Mouse (Mus musculus): Measurements from ENCODE around the gene Hsd17b1. TPM values are rescaled to one million over a fixed set of nuclear protein-coding genes. Genes with fewer than 3 reads are reported as not detected.

The Hsd17b1 gene
- polyA plus RNA-seq, 1 experiment from 2014 or later = not detected

- Histone ChIP-seq H3K27me3 (replicated peaks; ENCODE audit: control insufficient read depth, insufficient read depth, low read length) (no peaks in the 10 kb centered on the region), H3K4me2 (ENCODE audit: low read length) (no peak overlapping the region), H3K9me3 (replicated peaks; ENCODE audit: control insufficient read depth, low read length) (no peaks in the 10 kb centered on the region), H3K27ac (ENCODE audit: low read depth, low read length) (no peak overlapping the region), H3K4me1 (ENCODE audit: control insufficient read depth, insufficient read depth, low read length) (no peaks in the 10 kb centered on the region), H3K4me3 (ENCODE audit: low read depth, low read length) (no peak overlapping the region), H3K9ac (ENCODE audit: low read length) (no peak overlapping the region), H3K36me3 (ENCODE audit: control insufficient read depth, insufficient read depth, low read length) (peaks cover 96% of the 10 kb centered on the region)
- 90% methylated on average over 4 of the region's 4 CpGs for WGBS
- DNase-seq (ENCODE audit: low spot score) (no peak), ATAC-seq (no peak)
These were observed 32.4 kb upstream of the Hsd17b1 start for GRCm38 (mm10) chr11:101045826-101046225.

- ATAC-seq (no peak), DNase-seq (ENCODE audit: low spot score) (no peak)
- Histone ChIP-seq H3K9me3 (replicated peaks; ENCODE audit: control insufficient read depth, low read length) (no peaks in the 10 kb centered on the region), H3K27me3 (replicated peaks; ENCODE audit: control insufficient read depth, insufficient read depth, low read length) (no peaks in the 10 kb centered on the region), H3K36me3 (ENCODE audit: control insufficient read depth, insufficient read depth, low read length) (peaks cover 95% of the 10 kb centered on the region), H3K9ac (ENCODE audit: low read length) (no peak overlapping the region), H3K4me2 (ENCODE audit: low read length) (no peak overlapping the region), H3K27ac (ENCODE audit: low read depth, low read length) (no peak overlapping the region), H3K4me1 (ENCODE audit: control insufficient read depth, insufficient read depth, low read length) (no peaks in the 10 kb centered on the region), H3K4me3 (ENCODE audit: low read depth, low read length) (no peak overlapping the region)
- 78% methylated on average over 9 of the region's 9 CpGs for WGBS
These were observed 31.8 kb upstream of the Hsd17b1 start for GRCm38 (mm10) chr11:101046440-101046839.

- DNase-seq (ENCODE audit: low spot score) = no peak
- H3K9me3 ChIP-seq (replicated peaks; ENCODE audit: control insufficient read depth, low read length) = no peaks in the 10 kb centered on the region
- no peak overlapping the region for H3K4me3 ChIP-seq (ENCODE audit: low read depth, low read length)
- H3K4me1 ChIP-seq (ENCODE audit: control insufficient read depth, insufficient read depth, low read length) = no peaks in the 10 kb centered on the region
- no peak for ATAC-seq
- H3K27ac ChIP-seq (ENCODE audit: low read depth, low read length) = no peak overlapping the region
- H3K36me3 ChIP-seq (ENCODE audit: control insufficient read depth, insufficient read depth, low read length) = peaks cover 96% of the 10 kb centered on the region
- no peak overlapping the region for H3K9ac ChIP-seq (ENCODE audit: low read length)
- WGBS = 92% methylated on average over 3 of the region's 3 CpGs
- H3K4me2 ChIP-seq (ENCODE audit: low read length) = no peak overlapping the region
- H3K27me3 ChIP-seq (replicated peaks; ENCODE audit: control insufficient read depth, insufficient read depth, low read length) = no peaks in the 10 kb centered on the region
These were observed 30.7 kb upstream of the Hsd17b1 start for GRCm38 (mm10) chr11:101047502-101047901.

- DNase-seq (ENCODE audit: low spot score) (no peak), ATAC-seq (no peak)
- H3K9ac ChIP-seq (ENCODE audit: low read length) = no peak overlapping the region
- WGBS = 86% methylated on average over 9 of the region's 9 CpGs
- no peaks in the 10 kb centered on the region for H3K4me1 ChIP-seq (ENCODE audit: control insufficient read depth, insufficient read depth, low read length)
- H3K27me3 ChIP-seq (replicated peaks; ENCODE audit: control insufficient read depth, insufficient read depth, low read length) = no peaks in the 10 kb centered on the region
- no peaks in the 10 kb centered on the region for H3K9me3 ChIP-seq (replicated peaks; ENCODE audit: control insufficient read depth, low read length)
- no peak overlapping the region for H3K4me3 ChIP-seq (ENCODE audit: low read depth, low read length)
- no peak overlapping the region for H3K4me2 ChIP-seq (ENCODE audit: low read length)
- no peak overlapping the region for H3K27ac ChIP-seq (ENCODE audit: low read depth, low read length)
- H3K36me3 ChIP-seq (ENCODE audit: control insufficient read depth, insufficient read depth, low read length) = peaks cover 89% of the 10 kb centered on the region
These were observed 27.9 kb upstream of the Hsd17b1 start for GRCm38 (mm10) chr11:101050359-101050758.

- Histone ChIP-seq H3K4me1 (ENCODE audit: control insufficient read depth, insufficient read depth, low read length) (no peaks in the 10 kb centered on the region), H3K27me3 (replicated peaks; ENCODE audit: control insufficient read depth, insufficient read depth, low read length) (no peaks in the 10 kb centered on the region), H3K36me3 (ENCODE audit: control insufficient read depth, insufficient read depth, low read length) (peaks cover 89% of the 10 kb centered on the region), H3K4me3 (ENCODE audit: low read depth, low read length) (no peak overlapping the region), H3K4me2 (ENCODE audit: low read length) (no peak overlapping the region), H3K9ac (ENCODE audit: low read length) (no peak overlapping the region), H3K27ac (ENCODE audit: low read depth, low read length) (no peak overlapping the region), H3K9me3 (replicated peaks; ENCODE audit: control insufficient read depth, low read length) (no peaks in the 10 kb centered on the region)
- 87% methylated on average over 6 of the region's 6 CpGs for WGBS
- no peak for DNase-seq (ENCODE audit: low spot score)
- no peak for ATAC-seq
These were observed 27.1 kb upstream of the Hsd17b1 start for GRCm38 (mm10) chr11:101051051-101051493.

- no peaks in the 10 kb centered on the region for H3K9me3 ChIP-seq (replicated peaks; ENCODE audit: control insufficient read depth, low read length)
- no peak overlapping the region for H3K9ac ChIP-seq (ENCODE audit: low read length)
- ATAC-seq (no peak), DNase-seq (ENCODE audit: low spot score) (no peak)
- no peaks in the 10 kb centered on the region for H3K27me3 ChIP-seq (replicated peaks; ENCODE audit: control insufficient read depth, insufficient read depth, low read length)
- no peaks in the 10 kb centered on the region for H3K4me1 ChIP-seq (ENCODE audit: control insufficient read depth, insufficient read depth, low read length)
- 75% methylated on average over 8 of the region's 8 CpGs for WGBS
- H3K4me3 ChIP-seq (ENCODE audit: low read depth, low read length) = no peak overlapping the region
- H3K4me2 ChIP-seq (ENCODE audit: low read length) = no peak overlapping the region
- H3K36me3 ChIP-seq (ENCODE audit: control insufficient read depth, insufficient read depth, low read length) = peaks cover 89% of the 10 kb centered on the region
- H3K27ac ChIP-seq (ENCODE audit: low read depth, low read length) = no peak overlapping the region
These were observed 26.6 kb upstream of the Hsd17b1 start for GRCm38 (mm10) chr11:101051617-101052016.

GRCm38 (mm10) chr11:101052751-101053473 is 25.3 kb upstream of the Hsd17b1 start:
- H3K27me3 ChIP-seq (replicated peaks; ENCODE audit: control insufficient read depth, insufficient read depth, low read length) = no peaks in the 10 kb centered on the region
- H3K9me3 ChIP-seq (replicated peaks; ENCODE audit: control insufficient read depth, low read length) = no peaks in the 10 kb centered on the region
- H3K4me1 ChIP-seq (ENCODE audit: control insufficient read depth, insufficient read depth, low read length) = no peaks in the 10 kb centered on the region
- peaks cover 88% of the 10 kb centered on the region for H3K36me3 ChIP-seq (ENCODE audit: control insufficient read depth, insufficient read depth, low read length)
- H3K4me2 ChIP-seq (ENCODE audit: low read length) = no peak overlapping the region
- no peak for DNase-seq (ENCODE audit: low spot score)
- ATAC-seq = no peak
- 95% methylated on average over 10 of the region's 10 CpGs for WGBS
- H3K9ac ChIP-seq (ENCODE audit: low read length) = no peak overlapping the region
- H3K4me3 ChIP-seq (ENCODE audit: low read depth, low read length) = no peak overlapping the region
- H3K27ac ChIP-seq (ENCODE audit: low read depth, low read length) = no peak overlapping the region

- Histone ChIP-seq H3K27ac (ENCODE audit: low read depth, low read length) (no peak overlapping the region), H3K4me1 (ENCODE audit: control insufficient read depth, insufficient read depth, low read length) (no peaks in the 10 kb centered on the region), H3K9ac (ENCODE audit: low read length) (no peak overlapping the region), H3K9me3 (replicated peaks; ENCODE audit: control insufficient read depth, low read length) (no peaks in the 10 kb centered on the region), H3K4me2 (ENCODE audit: low read length) (no peak overlapping the region), H3K27me3 (replicated peaks; ENCODE audit: control insufficient read depth, insufficient read depth, low read length) (no peaks in the 10 kb centered on the region), H3K4me3 (ENCODE audit: low read depth, low read length) (no peak overlapping the region), H3K36me3 (ENCODE audit: control insufficient read depth, insufficient read depth, low read length) (peaks cover 85% of the 10 kb centered on the region)
- ATAC-seq (no peak), DNase-seq (ENCODE audit: low spot score) (no peak)
- 93% methylated on average over 1 of the region's 1 CpGs for WGBS
These were observed 24.2 kb upstream of the Hsd17b1 start for GRCm38 (mm10) chr11:101053974-101054373.

- Histone ChIP-seq H3K27me3 (replicated peaks; ENCODE audit: control insufficient read depth, insufficient read depth, low read length) (no peaks in the 10 kb centered on the region), H3K4me2 (ENCODE audit: low read length) (no peak overlapping the region), H3K27ac (ENCODE audit: low read depth, low read length) (no peak overlapping the region), H3K4me3 (ENCODE audit: low read depth, low read length) (no peak overlapping the region), H3K9me3 (replicated peaks; ENCODE audit: control insufficient read depth, low read length) (no peaks in the 10 kb centered on the region), H3K36me3 (ENCODE audit: control insufficient read depth, insufficient read depth, low read length) (peaks cover 79% of the 10 kb centered on the region), H3K4me1 (ENCODE audit: control insufficient read depth, insufficient read depth, low read length) (no peaks in the 10 kb centered on the region), H3K9ac (ENCODE audit: low read length) (no peak overlapping the region)
- WGBS = 87% methylated on average over 14 of the region's 14 CpGs
- DNase-seq (ENCODE audit: low spot score) (no peak), ATAC-seq (no peak)
These were observed 22.8 kb upstream of the Hsd17b1 start for GRCm38 (mm10) chr11:101055418-101055817.
